Mouse (Mus musculus) CH12.LX (cell line): ENCODE measurements at regions not wholly inside any gene's neighbourhood (a gene's known extent, or its start where the extent isn't known, plus 50 kb on each side); places are given as distances from the start of the nearest gene placed in this dataset.

Source experiments
- DNase-seq: peaks from one replicate; pipeline ENCODE4 v3.0.0-alpha.2; 2013; ENCODE audit errors: extremely low read depth
- H3K27ac ChIP-seq: 2 replicates; pipeline ENCODE4 v1.5.1; 2012; ENCODE audit warnings: low read depth, mild to moderate bottlenecking, control low read depth, moderate library complexity; ENCODE audit not compliant: insufficient read depth
- H3K27me3 ChIP-seq: replicated peaks from 2 replicates; pipeline ENCODE3; 2012; ENCODE audit warnings: inconsistent platforms
- H3K36me3 ChIP-seq, 2 experiments: replicated peaks in 1 of 2; 2 replicates each; pipeline versions ENCODE3 to v1.6.1; 2012; ENCODE audit warnings: inconsistent platforms in 1 of 2, low read length in 1 of 2, mild to moderate bottlenecking in 1 of 2, mixed read lengths in 1 of 2, moderate library complexity in 1 of 2; ENCODE audit not compliant: control insufficient read depth in 1 of 2, insufficient read depth in 1 of 2
- H3K4me1 ChIP-seq, 2 experiments: 2 replicates each; pipeline ENCODE4 v1.6.1; 2012; ENCODE audit warnings: inconsistent platforms in 1 of 2, moderate library complexity in 1 of 2; ENCODE audit not compliant: insufficient read depth in 2 of 2, control insufficient read depth in 1 of 2
- H3K4me2 ChIP-seq: 2 replicates; pipeline ENCODE4 v1.6.1; 2012; ENCODE audit warnings: low read depth, mild to moderate bottlenecking, control low read depth; ENCODE audit not compliant: poor library complexity, insufficient read depth, severe bottlenecking
- H3K4me3 ChIP-seq, 3 experiments: fragments of 150-350 bp in 1 of 3; sonication (generic) in 1 of 3; replicated peaks in 1 of 3; 2 replicates each; pipeline versions ENCODE3 to v1.5.1; 2011 to 2012; ENCODE audit warnings: low read depth in 2 of 3, low read length in 2 of 3, mild to moderate bottlenecking in 2 of 3, moderate library complexity in 2 of 3, control low read depth in 1 of 3, improper control_type of control experiment in 1 of 3, inconsistent platforms in 1 of 3, mixed read lengths in 1 of 3; ENCODE audit not compliant: poor library complexity in 1 of 3
- H3K79me2 ChIP-seq: replicated peaks from 2 replicates; pipeline ENCODE4 v1.6.1; 2012; ENCODE audit warnings: mild to moderate bottlenecking, moderate library complexity; ENCODE audit not compliant: control insufficient read depth, poor library complexity, insufficient read depth, severe bottlenecking; ENCODE audit errors: extremely low read depth
- H3K9ac ChIP-seq: 2 replicates; pipeline ENCODE4 v1.6.1; 2012; ENCODE audit warnings: low read depth, mild to moderate bottlenecking, control low read depth, moderate library complexity; ENCODE audit not compliant: insufficient read depth
- H3K9me3 ChIP-seq: replicated peaks from 2 replicates; pipeline ENCODE3; 2012; ENCODE audit warnings: low read length, inconsistent platforms, mixed read lengths
- BHLHE40 ChIP-seq: IDR thresholded peaks from 2 replicates; pipeline ENCODE4 v1.6.1; 2011; ENCODE audit warnings: mild to moderate bottlenecking, low read depth, low read length, improper control_type of control experiment
- CHD1 ChIP-seq: IDR thresholded peaks from 2 replicates; pipeline ENCODE4 v1.6.1; 2012; ENCODE audit warnings: low read depth, low read length, improper control_type of control experiment, inconsistent platforms
- CTCF ChIP-seq, 2 experiments: IDR thresholded peaks in 1 of 2; conservative IDR thresholded peaks in 1 of 2; 2 replicates each; pipeline ENCODE4 v1.5.1; 2011 to 2012; ENCODE audit warnings: low read depth in 2 of 2, low read length in 2 of 2, improper control_type of control experiment in 1 of 2, inconsistent platforms in 1 of 2, mild to moderate bottlenecking in 1 of 2, moderate library complexity in 1 of 2
- ELF1 ChIP-seq: IDR thresholded peaks from 2 replicates; pipeline ENCODE4 v1.6.1; 2014; ENCODE audit warnings: low read depth, mild to moderate bottlenecking, inconsistent platforms, low read length, improper control_type of control experiment
- EP300 ChIP-seq: IDR thresholded peaks from 2 replicates; pipeline ENCODE4 v1.6.1; 2011; ENCODE audit warnings: low read length, improper control_type of control experiment
- JUN ChIP-seq: IDR thresholded peaks from 2 replicates; pipeline ENCODE4 v1.6.1; 2011; ENCODE audit warnings: low read depth, mild to moderate bottlenecking, low read length, improper control_type of control experiment, moderate library complexity; ENCODE audit not compliant: insufficient read depth
- JUND ChIP-seq: conservative IDR thresholded peaks from 2 replicates; pipeline ENCODE4 v1.6.1; 2011; ENCODE audit warnings: low read depth, low read length, improper control_type of control experiment
- KAT2A ChIP-seq: IDR thresholded peaks from 2 replicates; pipeline ENCODE4 v1.6.1; 2012; ENCODE audit warnings: low read length, improper control_type of control experiment, inconsistent platforms; ENCODE audit not compliant: insufficient replicate concordance
- MAFK ChIP-seq: IDR thresholded peaks from 2 replicates; pipeline ENCODE4 v1.6.1; 2011; ENCODE audit warnings: low read length, improper control_type of control experiment; ENCODE audit not compliant: insufficient replicate concordance
- MAX ChIP-seq: IDR thresholded peaks from 2 replicates; pipeline ENCODE4 v1.6.1; 2011; ENCODE audit warnings: low read length, improper control_type of control experiment
- MEF2A ChIP-seq: IDR thresholded peaks from 2 replicates; pipeline ENCODE4 v1.6.1; 2014; ENCODE audit warnings: low read depth, mild to moderate bottlenecking, inconsistent platforms, low read length, improper control_type of control experiment, borderline replicate concordance
- NELFE ChIP-seq: IDR thresholded peaks from 2 replicates; pipeline ENCODE4 v1.6.1; 2011; ENCODE audit warnings: low read depth, low read length, improper control_type of control experiment
- NRF1 ChIP-seq: IDR thresholded peaks from 2 replicates; pipeline ENCODE4 v1.6.1; 2014; ENCODE audit warnings: low read depth, mild to moderate bottlenecking, inconsistent platforms, low read length, improper control_type of control experiment, moderate library complexity
- PAX5 ChIP-seq: IDR thresholded peaks from 2 replicates; pipeline ENCODE4 v1.6.1; 2012; ENCODE audit warnings: low read length, inconsistent platforms, mixed read lengths
- POLR2A ChIP-seq: IDR thresholded peaks from 2 replicates; pipeline ENCODE4 v1.6.1; 2011; ENCODE audit warnings: low read depth, mild to moderate bottlenecking, improper control_type of control experiment, low read length
- RAD21 ChIP-seq: IDR thresholded peaks from 2 replicates; pipeline ENCODE4 v1.6.1; 2011; ENCODE audit warnings: low read depth, mild to moderate bottlenecking, low read length, improper control_type of control experiment, moderate library complexity
- RCOR1 ChIP-seq: conservative IDR thresholded peaks from 2 replicates; pipeline ENCODE4 v1.6.1; 2012; ENCODE audit warnings: low read depth, mild to moderate bottlenecking, inconsistent platforms, low read length, improper control_type of control experiment
- UBTF ChIP-seq: IDR thresholded peaks from 2 replicates; pipeline ENCODE4 v1.6.1; 2012; ENCODE audit warnings: low read depth, mild to moderate bottlenecking, inconsistent platforms, low read length, improper control_type of control experiment, moderate library complexity
- USF1 ChIP-seq: IDR thresholded peaks from 2 replicates; pipeline ENCODE4 v1.6.1; 2014; ENCODE audit warnings: low read depth, mild to moderate bottlenecking, inconsistent platforms, low read length, improper control_type of control experiment
- ZC3H11A ChIP-seq: IDR thresholded peaks from 2 replicates; pipeline ENCODE4 v1.6.1; 2012; ENCODE audit warnings: low read depth, mild to moderate bottlenecking, inconsistent platforms, low read length, improper control_type of control experiment
- dilution Hi-C: fragments of 300-500 bp; cut with MboI; formaldehyde crosslinking; loops from 2 replicates; pipeline ENCODE4 v1.14.3; 2020; ENCODE audit warnings: low sequenced_read_pairs; ENCODE audit not compliant: extremely low pct_unique_long_range_greater_than_20kb, extremely low pct_ligation_motif_present
- in situ Hi-C: fragments of 300-500 bp; cut with MboI; formaldehyde crosslinking; loops from 3 replicates; pipeline ENCODE4 v1.14.3; 2019; ENCODE audit warnings: low sequenced_read_pairs, low pct_ligation_motif_present, low pct_unique_long_range_greater_than_20kb, mixed read lengths

- no peaks in the 10 kb centered on the region for H3K79me2 ChIP-seq
- in situ Hi-C loops: no loop called here
- peaks cover 72% of the 10 kb centered on the region for H3K27me3 ChIP-seq
- no peaks in the 10 kb centered on the region for H3K9me3 ChIP-seq
- no peak overlapping the region for H3K27ac ChIP-seq
- no peak overlapping the region for H3K4me3 ChIP-seq
- TF ChIP-seq PAX5 (no peak), EP300 (no peak), KAT2A (no peak)
- H3K4me2 ChIP-seq: no peak overlapping the region
- no peak for DNase-seq
- H3K4me1 ChIP-seq: peaks cover 3 to 28% of the 10 kb centered on the region in 2 experiments
- dilution Hi-C loops: no loop called here
- no peaks in the 10 kb centered on the region for H3K36me3 ChIP-seq
- H3K9ac ChIP-seq: no peak overlapping the region
These were observed 56.5 kb upstream of the Myl10 start for GRCm38 (mm10) chr5:136636476-136636875.

GRCm38 (mm10) chr5:136637872-136638271 is 55.1 kb upstream of the Myl10 start:
- Histone ChIP-seq H3K4me2 (no peak overlapping the region), H3K36me3 (no peaks in the 10 kb centered on the region), H3K27ac (no peak overlapping the region), H3K4me3 (no peak overlapping the region), H3K27me3 (peaks cover 79% of the 10 kb centered on the region), H3K4me1 (peaks cover 3 to 37% of the 10 kb centered on the region in 2 experiments), H3K79me2 (no peaks in the 10 kb centered on the region), H3K9me3 (no peaks in the 10 kb centered on the region), H3K9ac (no peak overlapping the region)
- TF ChIP-seq MEF2A: no peak
- no peak for TF ChIP-seq MAFK
- TF ChIP-seq NRF1: no peak
- no peak for TF ChIP-seq BHLHE40
- TF ChIP-seq CTCF (conservative IDR thresholded peaks at IDR 0.05 in 1 of 2, IDR thresholded peaks at IDR 0.05 in 1 of 2; ENCODE audit: low read depth in 2 of 2, low read length in 2 of 2): no peak
- TF ChIP-seq USF1: no peak
- no peak for TF ChIP-seq NELFE
- TF ChIP-seq RCOR1: no peak
- TF ChIP-seq UBTF: no peak
- TF ChIP-seq KAT2A: no peak
- no peak for TF ChIP-seq ZC3H11A
- TF ChIP-seq RAD21: no peak
- TF ChIP-seq POLR2A: no peak
- TF ChIP-seq JUN: no peak
- no peak for TF ChIP-seq MAX
- TF ChIP-seq CHD1: no peak
- TF ChIP-seq PAX5: no peak
- TF ChIP-seq JUND: no peak
- TF ChIP-seq ELF1: no peak
- DNase-seq: no peak
- dilution Hi-C loops: no loop called here
- in situ Hi-C loops: no loop called here
